Mouse (Mus musculus): ENCODE measurements at regions not wholly inside any gene's neighbourhood (a gene's known extent, or its start where the extent isn't known, plus 50 kb on each side); places are given as distances from the start of the nearest gene placed in this dataset.

DNA sequence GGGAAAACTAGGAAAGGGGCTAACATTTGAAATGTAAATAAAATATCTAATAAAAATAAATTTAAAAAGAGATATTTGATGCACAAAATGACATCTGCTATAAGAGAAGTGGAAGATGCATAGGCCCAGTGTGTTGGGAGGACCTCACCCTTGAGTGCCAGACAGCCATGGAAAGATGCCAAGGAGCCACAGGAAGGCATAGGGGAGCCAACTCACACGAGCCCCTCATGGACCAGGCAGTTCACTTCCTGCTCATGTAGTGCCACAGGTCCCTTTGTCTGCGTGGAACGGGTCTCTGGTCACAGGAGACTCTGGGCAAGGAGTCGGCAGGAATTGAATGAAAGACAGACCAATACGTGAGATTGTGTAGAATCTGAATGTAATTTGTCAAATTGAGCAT lies 152.0 kb downstream of the Med10 start:
- no peak for TF ChIP-seq CTCF (IDR thresholded peaks at IDR 0.05; ENCODE audit: extremely low read depth, insufficient read depth, low read length)
- TF ChIP-seq POLR2A (IDR thresholded peaks at IDR 0.05; ENCODE audit: extremely low read depth, insufficient read depth, low read length) = no peak

Data from cortical plate, adult 2 months (tissue).